Mouse (Mus musculus): ENCODE results near the gene Cdh15. TPM values are rescaled to one million over a fixed set of nuclear protein-coding genes. Genes with fewer than 3 reads are reported as not detected.

Cdh15 gene
- polyA plus RNA-seq, 1 experiment from 2014 or later = 8.3 TPM

DNA sequence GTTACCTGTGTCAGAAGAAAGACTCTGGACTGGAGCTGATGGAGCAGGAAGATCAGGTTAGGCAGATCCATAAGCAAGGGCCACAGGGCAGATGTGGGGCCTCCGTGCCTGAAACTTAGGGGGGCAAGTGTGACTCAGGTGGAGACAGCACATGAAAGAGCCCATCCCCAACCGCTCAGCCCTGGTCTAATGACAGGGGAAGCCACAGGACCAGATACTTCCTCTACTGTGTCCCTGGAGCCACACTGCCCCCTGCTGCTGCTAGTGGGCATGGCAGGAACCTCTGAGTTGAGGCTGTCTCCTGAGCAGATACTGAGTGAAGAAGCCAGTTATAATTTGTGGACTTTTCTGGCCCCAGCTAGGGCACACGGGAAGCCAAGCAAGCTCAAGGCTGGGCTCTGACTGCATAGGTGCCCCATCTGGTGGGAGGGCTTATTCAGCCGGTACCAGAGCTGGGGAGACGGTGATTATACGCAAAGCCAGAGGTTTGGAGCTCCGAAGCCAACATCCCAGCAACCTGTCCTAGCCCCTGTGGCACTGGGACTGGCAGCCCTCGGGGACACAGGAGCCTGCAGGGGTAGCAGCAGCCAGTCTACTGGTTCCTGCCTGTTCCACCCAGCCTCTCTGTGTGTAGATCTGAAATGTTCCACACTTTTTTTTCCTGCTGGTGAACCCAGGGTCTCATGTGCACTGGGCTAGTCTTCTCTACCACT lies 17.3 kb upstream of the Cdh15 start:
- H3K9me3 ChIP-seq (ENCODE audit: control insufficient read depth, low read length) = no peaks in the 10 kb centered on the region
- ATAC-seq (ENCODE audit: insufficient read depth, low FRiP score, low TSS enrichment) (peak; percentile 77), DNase-seq (ENCODE audit: low spot score) (peak; percentile 91)
- no peak overlapping the region for H3K9ac ChIP-seq (ENCODE audit: low read length)
- no peaks in the 10 kb centered on the region for H3K27me3 ChIP-seq (ENCODE audit: control insufficient read depth, insufficient read depth, low read length)
- no peak overlapping the region for H3K27ac ChIP-seq (ENCODE audit: low read depth, low read length)
- H3K36me3 ChIP-seq (ENCODE audit: control insufficient read depth, insufficient read depth, low read length) = no peaks in the 10 kb centered on the region
- no peak overlapping the region for H3K4me3 ChIP-seq (ENCODE audit: low read depth, low read length)
- WGBS = 42% methylated on average over 8 of the region's 8 CpGs
- H3K4me1 ChIP-seq (ENCODE audit: control insufficient read depth, insufficient read depth, low read length) = peaks cover 4% of the 10 kb centered on the region; the same call in 1 of the 2 replicates
- H3K4me2 ChIP-seq (ENCODE audit: low read depth) = no peak overlapping the region

DNA sequence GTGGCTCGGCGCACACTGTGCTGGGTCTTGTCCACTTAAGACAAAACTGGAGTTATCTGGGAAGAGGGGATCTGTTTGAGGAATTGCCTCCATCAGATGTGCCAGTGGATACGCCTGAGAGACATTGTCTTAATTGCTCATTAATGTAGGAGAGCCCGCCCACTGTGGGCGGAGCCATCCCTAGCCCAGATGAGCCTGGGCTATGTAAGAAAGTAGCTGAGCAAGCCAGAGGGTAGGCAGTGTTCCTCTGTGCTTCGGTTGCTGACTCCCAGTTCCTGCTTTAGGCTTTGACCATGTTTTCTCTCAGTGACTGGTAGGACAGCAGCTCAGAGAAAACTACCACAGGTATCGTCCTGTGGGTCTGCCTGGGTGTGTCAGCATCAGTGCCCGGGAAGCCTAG lies 13.3 kb upstream of the Cdh15 start:
- Histone ChIP-seq H3K9me3 (ENCODE audit: control insufficient read depth, low read length) (no peaks in the 10 kb centered on the region), H3K36me3 (ENCODE audit: control insufficient read depth, insufficient read depth, low read length) (no peaks in the 10 kb centered on the region), H3K4me1 (ENCODE audit: control insufficient read depth, insufficient read depth, low read length) (no peaks in the 10 kb centered on the region), H3K27ac (ENCODE audit: low read depth, low read length) (no peak overlapping the region), H3K4me2 (ENCODE audit: low read depth) (no peak overlapping the region), H3K27me3 (ENCODE audit: control insufficient read depth, insufficient read depth, low read length) (no peaks in the 10 kb centered on the region), H3K4me3 (ENCODE audit: low read depth, low read length) (no peak overlapping the region), H3K9ac (ENCODE audit: low read length) (no peak overlapping the region)
- ATAC-seq (ENCODE audit: insufficient read depth, low FRiP score, low TSS enrichment) (no peak), DNase-seq (ENCODE audit: low spot score) (no peak)
- 86% methylated on average over 8 of the region's 8 CpGs for WGBS

DNA sequence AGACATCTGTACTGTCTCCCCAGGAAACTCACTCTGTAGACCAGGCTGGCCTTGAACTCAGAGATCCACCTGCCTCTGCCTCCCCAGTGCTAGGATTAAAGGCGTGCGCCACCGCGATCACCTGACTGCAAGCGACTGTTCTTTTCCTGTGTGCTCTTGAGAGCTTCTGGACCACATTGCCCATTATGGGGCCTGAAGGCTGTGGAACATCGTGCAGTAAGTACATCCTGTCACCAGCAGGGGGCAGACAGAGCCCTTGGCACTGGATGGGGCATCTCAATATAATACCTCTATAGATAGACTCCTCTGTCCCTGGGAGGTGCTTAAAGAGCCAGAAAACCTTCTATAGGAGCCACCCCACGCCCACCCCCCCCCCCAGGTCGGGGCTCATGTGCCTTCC lies 12.8 kb upstream of the Cdh15 start:
- H3K9me3 ChIP-seq (ENCODE audit: control insufficient read depth, low read length) = no peaks in the 10 kb centered on the region
- H3K9ac ChIP-seq (ENCODE audit: low read length) = no peak overlapping the region
- H3K4me2 ChIP-seq (ENCODE audit: low read depth) = no peak overlapping the region
- ATAC-seq (ENCODE audit: insufficient read depth, low FRiP score, low TSS enrichment) (no peak; the same call in 1 of the 2 replicates), DNase-seq (ENCODE audit: low spot score) (peak; percentile 83)
- H3K27me3 ChIP-seq (ENCODE audit: control insufficient read depth, insufficient read depth, low read length) = no peaks in the 10 kb centered on the region
- no peaks in the 10 kb centered on the region for H3K4me1 ChIP-seq (ENCODE audit: control insufficient read depth, insufficient read depth, low read length)
- 36% methylated on average over 8 of the region's 8 CpGs for WGBS
- no peak overlapping the region for H3K4me3 ChIP-seq (ENCODE audit: low read depth, low read length)
- no peak overlapping the region for H3K27ac ChIP-seq (ENCODE audit: low read depth, low read length)
- no peaks in the 10 kb centered on the region for H3K36me3 ChIP-seq (ENCODE audit: control insufficient read depth, insufficient read depth, low read length)

DNA sequence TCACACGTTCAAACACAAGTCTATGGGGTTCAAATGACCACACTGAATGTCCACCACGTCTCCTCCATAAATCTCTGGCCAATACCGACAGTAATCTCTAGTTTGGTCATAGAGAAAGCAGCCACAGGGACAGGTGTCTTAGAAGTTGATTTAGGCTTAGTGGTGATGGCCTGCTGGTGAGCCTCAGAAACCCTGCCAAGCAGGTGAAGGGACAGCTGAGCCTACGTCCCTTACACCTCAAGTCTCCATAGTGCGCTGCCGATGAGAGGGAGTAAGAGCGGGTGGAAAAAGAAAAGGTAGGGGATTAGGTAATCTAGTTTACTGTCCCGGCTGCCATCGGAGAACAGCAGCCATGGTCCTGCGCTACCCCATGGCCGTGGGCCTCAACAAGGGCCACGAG lies 11.6 kb upstream of the Cdh15 start:
- Histone ChIP-seq H3K27me3 (ENCODE audit: control insufficient read depth, insufficient read depth, low read length) (no peaks in the 10 kb centered on the region), H3K9me3 (ENCODE audit: control insufficient read depth, low read length) (no peaks in the 10 kb centered on the region), H3K4me3 (ENCODE audit: low read depth, low read length) (no peak overlapping the region), H3K9ac (ENCODE audit: low read length) (no peak overlapping the region), H3K36me3 (ENCODE audit: control insufficient read depth, insufficient read depth, low read length) (no peaks in the 10 kb centered on the region), H3K4me2 (ENCODE audit: low read depth) (no peak overlapping the region), H3K4me1 (ENCODE audit: control insufficient read depth, insufficient read depth, low read length) (no peaks in the 10 kb centered on the region), H3K27ac (ENCODE audit: low read depth, low read length) (no peak overlapping the region)
- ATAC-seq (ENCODE audit: insufficient read depth, low FRiP score, low TSS enrichment) (no peak), DNase-seq (ENCODE audit: low spot score) (no peak)
- 82% methylated on average over 12 of the region's 12 CpGs for WGBS

DNA sequence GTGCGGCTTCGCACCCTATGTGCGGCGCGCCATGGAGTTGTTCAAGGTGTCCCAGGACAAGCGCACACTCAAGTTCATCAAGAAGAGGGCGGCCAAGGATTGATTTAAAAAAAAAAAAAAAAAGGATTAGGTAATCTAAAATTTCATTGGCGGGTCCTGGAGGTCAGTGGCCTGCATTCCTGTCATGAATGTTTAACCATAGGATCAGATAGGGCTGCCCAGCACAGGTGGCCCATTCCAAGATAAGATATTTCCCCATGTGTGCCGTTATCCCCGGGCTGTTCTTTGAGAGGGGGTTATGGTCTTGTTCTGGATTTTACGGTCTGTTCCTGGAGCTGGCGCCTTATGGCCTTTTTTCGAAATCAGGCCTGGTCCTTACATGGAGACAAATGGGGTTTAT lies 11.1 kb upstream of the Cdh15 start:
- H3K9ac ChIP-seq (ENCODE audit: low read length) = no peak overlapping the region
- ATAC-seq (ENCODE audit: insufficient read depth, low FRiP score, low TSS enrichment) = no peak
- no peaks in the 10 kb centered on the region for H3K4me1 ChIP-seq (ENCODE audit: control insufficient read depth, insufficient read depth, low read length)
- 91% methylated on average over 13 of the region's 13 CpGs for WGBS
- H3K4me3 ChIP-seq (ENCODE audit: low read depth, low read length) = no peak overlapping the region
- no peak overlapping the region for H3K27ac ChIP-seq (ENCODE audit: low read depth, low read length)
- DNase-seq (ENCODE audit: low spot score) = no peak
- no peaks in the 10 kb centered on the region for H3K36me3 ChIP-seq (ENCODE audit: control insufficient read depth, insufficient read depth, low read length)
- no peaks in the 10 kb centered on the region for H3K9me3 ChIP-seq (ENCODE audit: control insufficient read depth, low read length)
- H3K27me3 ChIP-seq (ENCODE audit: control insufficient read depth, insufficient read depth, low read length) = no peaks in the 10 kb centered on the region
- H3K4me2 ChIP-seq (ENCODE audit: low read depth) = no peak overlapping the region

DNA sequence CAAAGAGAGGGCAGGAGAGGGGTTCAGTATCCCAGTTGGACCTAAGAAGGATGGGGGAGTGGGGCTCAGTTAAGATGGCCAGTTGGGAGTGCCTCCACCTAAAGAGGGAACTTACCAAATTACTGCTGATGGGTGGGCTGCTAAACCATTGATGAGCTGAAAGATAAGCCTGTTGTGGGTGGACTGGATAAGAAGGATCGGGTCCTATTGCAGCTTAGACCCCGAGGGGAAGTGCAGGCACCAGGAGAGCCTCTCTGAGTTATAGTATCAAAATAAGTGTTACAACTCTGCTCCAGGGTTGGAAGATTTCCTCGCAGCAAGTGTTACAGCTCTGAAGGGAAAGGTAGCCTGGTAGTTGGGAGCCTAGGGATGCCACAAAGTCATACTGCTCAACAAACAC lies 3.6 kb upstream of the Cdh15 start:
- Histone ChIP-seq H3K9ac (ENCODE audit: low read length) (no peak overlapping the region), H3K27ac (ENCODE audit: low read depth, low read length) (no peak overlapping the region), H3K27me3 (ENCODE audit: control insufficient read depth, insufficient read depth, low read length) (no peaks in the 10 kb centered on the region), H3K4me3 (ENCODE audit: low read depth, low read length) (no peak overlapping the region), H3K9me3 (ENCODE audit: control insufficient read depth, low read length) (no peaks in the 10 kb centered on the region), H3K4me2 (ENCODE audit: low read depth) (no peak overlapping the region), H3K36me3 (ENCODE audit: control insufficient read depth, insufficient read depth, low read length) (no peaks in the 10 kb centered on the region), H3K4me1 (ENCODE audit: control insufficient read depth, insufficient read depth, low read length) (no peaks in the 10 kb centered on the region)
- ATAC-seq (ENCODE audit: insufficient read depth, low FRiP score, low TSS enrichment) = no peak
- DNase-seq (ENCODE audit: low spot score) = no peak
- WGBS = 85% methylated on average over 3 of the region's 3 CpGs

DNA sequence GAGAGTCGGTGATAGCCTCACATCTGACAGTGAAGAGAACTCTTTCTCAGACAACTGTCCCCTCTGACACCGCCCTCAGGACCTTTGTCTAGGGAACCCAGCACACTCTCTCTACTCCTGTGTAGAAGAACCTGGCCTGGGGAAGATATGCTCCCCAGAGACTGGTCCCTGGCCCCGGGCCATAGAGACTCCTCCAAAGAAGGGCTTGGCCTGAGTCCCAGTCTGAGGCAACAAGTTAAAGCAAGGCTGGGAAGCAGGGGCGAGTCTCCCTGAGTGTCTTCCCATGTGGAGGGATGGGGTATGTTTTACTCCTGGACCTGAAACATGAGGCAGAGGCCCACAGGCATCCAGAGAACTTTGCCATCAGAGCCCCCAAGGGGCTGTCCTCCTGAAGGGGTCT lies 2.1 kb upstream of the Cdh15 start:
- H3K4me1 ChIP-seq (ENCODE audit: control insufficient read depth, insufficient read depth, low read length) = no peaks in the 10 kb centered on the region
- 85% methylated on average over 4 of the region's 4 CpGs for WGBS
- DNase-seq (ENCODE audit: low spot score) = no peak
- ATAC-seq (ENCODE audit: insufficient read depth, low FRiP score, low TSS enrichment) = no peak
- no peak overlapping the region for H3K27ac ChIP-seq (ENCODE audit: low read depth, low read length)
- H3K4me2 ChIP-seq (ENCODE audit: low read depth) = no peak overlapping the region
- no peaks in the 10 kb centered on the region for H3K27me3 ChIP-seq (ENCODE audit: control insufficient read depth, insufficient read depth, low read length)
- no peaks in the 10 kb centered on the region for H3K9me3 ChIP-seq (ENCODE audit: control insufficient read depth, low read length)
- no peak overlapping the region for H3K9ac ChIP-seq (ENCODE audit: low read length)
- H3K36me3 ChIP-seq (ENCODE audit: control insufficient read depth, insufficient read depth, low read length) = no peaks in the 10 kb centered on the region
- no peak overlapping the region for H3K4me3 ChIP-seq (ENCODE audit: low read depth, low read length)

DNA sequence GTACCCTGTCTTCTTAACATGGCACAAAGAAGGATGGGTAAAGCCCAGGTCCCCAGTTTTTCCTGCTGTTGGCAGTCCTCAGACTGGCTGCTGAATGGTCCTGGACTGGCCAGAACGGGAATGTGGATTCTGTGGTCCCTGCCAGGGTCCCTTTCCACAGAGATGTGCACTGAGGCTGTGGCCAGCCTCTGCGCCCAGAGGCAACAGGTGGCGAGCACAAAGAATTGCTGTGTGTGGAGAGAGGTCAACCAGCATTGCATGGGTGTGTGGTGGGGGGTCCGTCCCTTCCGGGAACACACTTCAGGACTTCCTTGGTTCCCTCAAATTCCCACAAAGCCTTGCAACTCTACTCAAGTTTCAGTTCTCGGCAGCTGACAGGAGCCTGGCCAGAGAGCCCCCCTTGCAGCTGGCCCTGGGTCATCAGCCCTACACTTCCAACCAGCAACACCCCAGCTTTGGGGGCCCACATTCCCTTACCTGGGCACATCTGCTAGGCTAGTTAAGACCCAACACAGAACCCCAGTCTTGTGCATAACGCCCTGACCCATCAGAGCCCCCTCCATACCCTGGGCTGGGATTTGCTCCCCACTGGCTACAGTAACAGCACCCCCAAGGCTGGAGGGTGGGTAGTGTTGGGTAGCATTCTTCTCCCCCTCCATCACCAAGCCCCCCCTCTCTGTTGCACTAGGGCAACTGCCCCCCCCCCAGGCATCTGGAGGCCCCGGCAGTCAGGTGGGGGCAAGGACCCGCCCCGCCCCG lies 1.6 kb downstream of the Cdh15 start:
- H3K4me1 ChIP-seq (ENCODE audit: control insufficient read depth, insufficient read depth, low read length) = peaks cover 7% of the 10 kb centered on the region; the same call in 1 of the 2 replicates
- no peak overlapping the region for H3K4me2 ChIP-seq (ENCODE audit: low read depth)
- H3K36me3 ChIP-seq (ENCODE audit: control insufficient read depth, insufficient read depth, low read length) = no peaks in the 10 kb centered on the region
- H3K27me3 ChIP-seq (ENCODE audit: control insufficient read depth, insufficient read depth, low read length) = no peaks in the 10 kb centered on the region
- H3K9me3 ChIP-seq (ENCODE audit: control insufficient read depth, low read length) = no peaks in the 10 kb centered on the region
- WGBS = 65% methylated on average over 11 of the region's 11 CpGs
- H3K27ac ChIP-seq (ENCODE audit: low read depth, low read length) = no peak overlapping the region
- DNase-seq (ENCODE audit: low spot score) (no peak), ATAC-seq (ENCODE audit: insufficient read depth, low FRiP score, low TSS enrichment) (no peak)
- no peak overlapping the region for H3K4me3 ChIP-seq (ENCODE audit: low read depth, low read length)
- no peak overlapping the region for H3K9ac ChIP-seq (ENCODE audit: low read length)
